Mouse (Mus musculus) urinary bladder, postnatal 25 days (tissue): Measurements from ENCODE around the gene Nexn.
"Not testable (repeated sequence)": the region's sequence is repeated elsewhere in the genome, so short reads cannot be mapped to it uniquely, and the experiment has no call there.

Experiments used
- DNase-seq: peaks from one replicate; pipeline ENCODE4 v3.0.0; 2022; ENCODE audit warnings: low spot score

Gene Nexn

DNA sequence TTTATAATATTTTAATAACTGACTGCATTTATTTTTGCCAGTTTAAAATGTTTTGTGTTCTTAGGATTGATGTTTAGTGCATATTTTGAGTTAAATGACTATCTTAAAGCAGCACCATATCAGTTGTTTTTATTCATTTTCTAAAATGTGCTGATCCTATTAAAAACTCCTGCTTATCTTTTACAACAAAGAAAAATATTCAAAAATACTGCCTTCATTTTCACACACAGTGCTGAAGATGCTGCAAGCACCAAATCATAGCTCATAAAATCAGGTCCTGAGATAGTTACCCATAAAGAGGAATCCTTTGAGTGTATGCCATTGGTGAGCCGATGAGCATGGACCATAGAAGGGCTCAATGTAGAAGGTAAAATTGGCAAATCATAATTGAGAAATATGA lies 30.9 kb downstream of the Nexn start:
- no peak for DNase-seq

DNA sequence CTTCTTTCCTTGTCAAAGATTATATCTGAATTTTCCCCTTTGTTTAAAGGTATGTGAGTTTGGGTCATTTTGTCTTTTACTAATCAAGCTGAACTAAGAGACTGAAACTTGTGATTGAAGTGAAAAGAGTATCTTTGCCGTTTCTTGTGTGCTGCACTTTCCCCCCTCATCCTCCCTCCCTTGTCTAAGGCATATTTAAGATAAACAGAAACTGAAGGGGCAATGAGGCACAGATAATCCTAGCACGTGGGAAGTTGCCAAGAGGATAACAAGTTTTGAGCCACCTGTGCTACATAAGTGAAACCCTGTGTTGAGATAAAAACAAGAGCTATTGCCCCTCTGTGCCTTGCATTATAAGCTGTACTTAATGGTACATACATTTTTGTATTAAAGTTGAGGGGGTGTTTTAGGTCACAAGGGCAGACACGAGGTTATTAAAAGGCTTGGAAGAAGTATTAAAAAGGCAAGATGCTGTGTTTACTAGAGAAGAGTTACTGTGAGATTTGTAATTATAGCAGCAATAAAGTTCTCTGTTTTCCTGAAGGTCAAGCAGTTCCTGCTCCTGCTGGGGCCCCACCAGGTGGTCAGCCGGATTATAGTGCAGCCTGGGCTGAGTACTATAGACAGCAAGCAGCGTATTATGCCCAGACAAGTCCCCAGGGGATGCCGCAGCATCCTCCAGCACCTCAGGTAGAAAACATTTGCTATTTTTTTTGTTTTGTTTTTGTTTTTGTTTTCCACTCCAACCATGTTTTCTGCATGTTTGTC lies 34.6 kb downstream of the Nexn start:
- DNase-seq = no peak

DNA sequence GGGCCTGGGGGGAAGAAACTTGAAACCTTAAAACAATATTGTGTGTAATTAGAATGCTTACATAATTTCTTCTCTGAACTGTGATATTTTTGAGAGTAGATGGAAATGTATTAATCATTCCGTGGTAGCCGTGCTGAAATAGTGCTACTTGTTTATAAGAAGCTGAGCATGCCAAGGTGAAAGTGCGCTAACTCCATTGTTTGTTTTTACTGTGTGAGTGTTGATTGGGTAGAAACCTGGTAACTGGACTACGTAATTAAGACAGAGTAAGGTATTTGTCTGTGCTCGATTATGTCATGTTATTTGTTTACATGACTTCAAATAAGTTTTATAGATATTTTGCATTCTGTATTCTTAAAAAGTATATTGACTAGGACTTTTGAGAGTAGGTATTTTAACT lies 36.9 kb downstream of the Nexn start:
- DNase-seq = no peak

DNA sequence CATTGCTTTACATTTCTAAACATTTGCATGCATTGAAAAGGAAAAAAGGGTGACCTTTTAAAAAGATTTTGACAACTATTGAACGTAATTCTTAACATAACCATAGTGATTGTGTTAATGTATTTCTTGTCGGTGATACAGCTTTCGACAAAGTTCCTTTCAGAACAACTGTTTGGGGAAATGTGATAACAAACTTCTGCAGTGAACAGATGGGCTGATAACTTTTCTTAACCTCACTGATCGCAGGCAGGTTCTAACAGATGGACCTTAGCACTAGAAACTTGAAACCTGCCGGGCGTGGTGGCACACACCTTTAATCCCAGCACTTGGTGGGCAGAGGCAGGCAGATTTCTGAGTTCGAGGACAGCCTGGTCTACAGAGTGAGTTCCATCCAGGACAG lies 37.3 kb downstream of the Nexn start:
- no peak for DNase-seq

DNA sequence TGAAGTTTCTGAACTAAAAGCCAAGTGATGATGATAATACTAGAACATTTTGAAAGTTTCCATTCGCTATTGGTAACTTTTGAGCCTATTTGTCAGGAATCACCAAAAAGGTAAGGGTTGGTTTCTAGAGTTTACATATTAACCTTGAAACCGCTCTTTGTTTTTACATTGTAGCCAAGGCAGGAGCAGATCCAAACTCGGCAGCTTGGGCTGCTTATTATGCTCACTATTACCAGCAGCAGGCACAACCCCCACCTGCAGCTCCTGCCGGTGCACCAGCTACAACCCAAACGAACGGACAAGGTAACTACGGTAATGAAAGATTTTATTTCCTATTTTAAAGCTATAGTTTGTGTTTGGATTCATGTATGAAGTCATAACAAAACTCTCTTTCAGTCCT lies 40.2 kb downstream of the Nexn start:
- no peak for DNase-seq

DNA sequence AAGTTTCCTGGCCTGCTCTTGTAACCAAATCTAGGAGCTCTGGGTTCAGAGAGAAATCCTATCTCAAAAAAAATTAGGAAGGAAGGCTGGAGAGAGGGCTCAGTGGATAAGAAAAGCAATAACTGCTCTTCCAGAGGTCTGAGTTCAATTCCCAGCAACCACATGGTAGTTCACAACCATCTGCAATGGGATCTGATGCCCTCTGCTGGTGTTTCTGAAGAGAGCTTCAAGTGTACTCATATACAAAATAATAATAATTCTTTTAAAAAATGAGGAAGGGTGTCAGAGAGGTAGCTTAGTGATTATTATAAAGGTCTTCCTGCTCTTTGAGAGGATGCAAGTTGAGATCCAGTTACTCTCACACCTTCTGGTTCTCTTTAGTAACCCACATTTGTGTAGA lies 41.2 kb downstream of the Nexn start:
- no peak for DNase-seq

DNA sequence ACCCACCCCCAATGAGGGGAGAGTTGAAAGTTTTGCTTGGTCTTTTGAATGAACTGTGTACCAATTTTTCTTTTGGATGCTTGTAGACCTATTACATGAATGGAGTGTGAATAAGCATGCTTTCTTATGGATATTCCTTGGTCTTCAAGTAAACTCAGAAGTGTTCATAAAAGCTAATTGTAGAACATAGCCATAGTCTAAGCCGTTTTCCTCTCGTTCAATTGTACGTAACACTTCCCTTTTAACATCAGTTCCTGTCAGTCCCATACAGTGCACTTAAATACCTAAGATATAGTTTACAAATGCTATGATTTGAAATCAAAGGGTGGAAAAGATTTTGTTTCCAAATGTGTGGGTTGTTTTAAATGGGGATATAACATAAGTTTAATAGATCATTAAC lies 52.7 kb downstream of the Nexn start:
- no peak for DNase-seq

DNA sequence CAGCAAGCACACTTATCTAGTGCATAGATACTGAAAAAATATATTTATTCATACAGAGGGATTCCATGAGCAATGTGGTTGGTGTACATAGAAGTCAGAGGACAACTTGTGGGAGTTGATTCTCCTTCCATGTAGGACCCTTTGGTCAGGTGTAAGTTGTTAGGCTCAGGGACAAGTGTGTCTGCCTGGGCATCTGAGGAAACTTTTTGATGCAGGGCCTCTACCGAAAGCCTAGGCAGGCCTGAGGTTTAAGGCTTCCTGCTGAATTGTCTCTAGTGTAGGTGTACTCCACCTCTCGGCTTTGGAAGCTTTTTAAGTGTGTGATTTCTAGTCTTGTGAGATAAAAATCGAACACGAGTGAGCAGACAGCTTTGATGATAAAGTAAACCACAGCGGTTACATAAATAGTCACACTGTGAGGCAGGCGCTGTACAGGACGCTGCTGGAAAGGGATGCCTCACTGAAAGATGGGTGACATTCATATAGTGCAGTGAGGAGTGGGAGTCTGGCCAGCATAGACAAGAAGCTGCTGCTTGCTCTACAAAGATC lies 54.3 kb downstream of the Nexn start:
- no peak for DNase-seq

DNA sequence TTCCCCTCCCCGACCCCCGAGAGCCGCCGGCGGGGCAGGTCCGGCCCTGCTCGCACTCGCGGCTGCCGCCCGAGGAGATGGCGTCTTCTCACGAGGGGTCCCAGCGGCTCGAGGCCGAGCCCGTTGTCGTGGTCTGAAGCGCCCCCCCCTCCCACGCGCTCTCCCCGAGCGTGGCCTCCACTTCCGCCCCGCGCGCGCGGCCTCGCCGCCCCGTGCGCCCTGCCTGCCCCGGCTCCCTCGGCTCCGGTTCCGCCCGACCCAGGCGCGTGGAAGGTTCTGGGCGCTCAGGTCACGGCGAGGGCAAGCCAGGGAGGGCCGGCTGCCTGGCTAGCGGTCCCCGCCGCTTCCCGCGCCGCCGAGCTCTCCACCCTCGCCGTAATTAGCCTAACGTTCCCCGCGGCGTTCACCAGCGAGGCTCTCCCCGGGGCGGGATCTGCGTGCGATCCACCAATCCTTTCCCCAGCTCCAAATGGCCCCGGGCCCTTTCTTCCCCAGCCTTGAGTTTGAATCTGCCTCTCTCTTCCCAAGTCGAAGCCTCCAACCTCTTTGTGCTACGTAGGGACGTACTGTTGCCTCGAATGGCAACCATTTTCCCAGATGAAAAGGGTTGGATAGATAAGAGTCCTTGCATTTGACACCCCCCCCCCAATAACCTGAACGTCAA lies 55.3 kb downstream of the Nexn start:
- peak; percentile 64 for DNase-seq

DNA sequence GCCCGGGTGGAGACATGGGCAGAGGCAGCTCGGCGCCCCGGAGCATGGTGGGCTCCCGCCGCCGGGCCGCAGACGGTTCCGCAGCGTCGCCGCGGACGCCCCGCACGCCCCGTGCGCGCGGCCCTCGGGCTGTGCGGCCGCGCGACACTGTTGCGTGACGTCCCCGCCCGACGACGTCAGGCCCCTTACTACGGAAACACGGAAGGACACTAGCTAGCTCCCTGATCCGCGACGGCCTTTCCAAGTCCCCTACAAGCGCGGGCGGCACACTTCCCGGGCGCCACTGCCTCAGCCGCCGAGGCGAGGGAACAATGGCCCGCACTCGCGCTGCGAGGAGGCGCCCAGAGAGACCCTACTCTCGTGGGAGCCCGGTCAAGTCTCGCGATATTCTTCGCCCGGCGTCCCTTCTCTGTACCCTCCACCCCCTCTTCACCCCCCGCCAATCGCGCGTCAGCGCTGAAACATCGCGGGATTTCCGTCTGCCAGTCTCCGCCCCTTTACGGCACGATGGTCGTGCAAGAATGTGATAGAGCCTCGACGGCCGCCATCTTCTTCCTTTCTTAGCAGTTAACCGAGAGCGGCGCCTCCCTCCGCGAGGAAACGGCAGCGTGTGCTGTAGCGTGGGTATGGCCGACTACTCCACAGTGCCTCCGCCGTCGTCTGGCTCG lies 56.0 kb downstream of the Nexn start, which contains the start of the genes Dnajb4 and Fubp1:
Gene Dnajb4 (minus strand): TSS at position 336 of the 668 bp plus-strand sequence.
Gene Fubp1 (plus strand): TSS at position 456 of the 668 bp plus-strand sequence.
- DNase-seq = peak; percentile 99

DNA sequence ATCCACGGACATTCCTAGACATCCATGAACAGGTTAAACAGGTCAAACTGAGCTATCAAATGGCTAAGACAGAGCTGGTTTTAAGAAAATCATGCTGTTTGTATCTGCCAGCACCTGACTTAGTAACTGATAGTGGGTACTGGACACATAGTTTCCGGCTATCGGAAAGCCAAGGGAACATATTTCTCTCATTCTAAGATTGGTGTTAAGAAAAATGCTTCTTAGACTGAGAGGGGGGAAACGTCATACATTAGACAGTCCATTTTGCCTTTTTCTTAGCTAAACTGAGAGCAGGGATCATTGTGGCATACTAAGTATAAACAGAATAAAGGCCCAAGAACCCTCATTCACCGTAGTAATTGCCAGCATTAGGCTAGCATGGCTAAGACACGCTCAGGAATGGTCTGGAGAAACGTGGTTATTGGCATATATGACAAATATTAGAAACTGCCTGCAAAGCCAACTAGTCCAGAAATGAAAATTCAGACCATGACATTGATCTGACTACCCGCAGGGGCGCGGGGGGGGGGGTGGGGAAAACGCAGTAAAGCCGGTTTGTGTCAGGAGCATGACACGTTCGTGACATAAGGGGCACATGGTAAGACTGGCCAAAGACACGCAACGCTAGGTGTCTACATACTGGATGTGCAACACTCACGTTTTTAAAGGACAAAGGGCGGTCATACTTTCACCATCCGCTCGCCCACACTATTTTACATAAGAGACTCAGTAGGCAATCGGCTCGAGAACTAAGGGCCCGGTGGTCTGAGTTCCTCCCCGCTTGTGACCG lies 56.8 kb downstream of the Nexn start:
- DNase-seq = peak; percentile 33

DNA sequence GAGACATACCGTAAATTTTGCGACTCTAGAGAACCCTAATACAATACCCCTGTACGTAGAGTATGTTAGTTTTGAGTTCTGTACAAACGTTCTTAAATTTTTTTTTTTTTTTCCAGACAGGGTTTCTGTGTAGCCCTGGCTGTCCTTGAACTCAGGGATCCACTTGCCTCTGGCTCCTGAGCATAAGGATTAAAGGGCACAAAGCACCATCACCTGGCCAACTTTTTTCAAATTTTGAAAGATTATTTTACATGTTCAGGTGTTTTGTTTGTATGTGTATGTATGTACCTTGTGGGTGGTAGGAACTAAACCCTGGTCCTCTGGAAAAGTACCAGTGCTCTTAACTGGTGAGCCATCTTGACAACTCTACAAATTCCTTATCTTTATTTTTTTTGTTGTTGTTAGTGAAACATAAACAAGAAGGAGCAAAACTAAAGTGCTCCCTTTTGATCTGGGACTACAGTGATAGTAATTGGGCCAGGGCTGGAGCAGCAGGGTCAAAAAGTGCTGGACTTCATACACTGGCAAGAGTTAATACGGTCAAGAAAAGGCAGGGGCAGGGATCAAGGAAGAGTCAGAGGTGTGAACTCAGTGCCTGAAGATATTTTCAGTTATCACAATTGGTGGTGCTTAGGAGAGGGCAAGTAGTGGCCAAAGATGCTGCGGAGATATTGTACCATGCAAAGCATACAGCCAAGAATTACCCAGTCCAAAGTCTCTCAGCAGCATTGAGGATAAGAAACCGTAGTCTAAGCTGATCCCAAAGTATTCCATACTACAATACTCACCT lies 57.9 kb downstream of the Nexn start:
- DNase-seq = no peak

DNA sequence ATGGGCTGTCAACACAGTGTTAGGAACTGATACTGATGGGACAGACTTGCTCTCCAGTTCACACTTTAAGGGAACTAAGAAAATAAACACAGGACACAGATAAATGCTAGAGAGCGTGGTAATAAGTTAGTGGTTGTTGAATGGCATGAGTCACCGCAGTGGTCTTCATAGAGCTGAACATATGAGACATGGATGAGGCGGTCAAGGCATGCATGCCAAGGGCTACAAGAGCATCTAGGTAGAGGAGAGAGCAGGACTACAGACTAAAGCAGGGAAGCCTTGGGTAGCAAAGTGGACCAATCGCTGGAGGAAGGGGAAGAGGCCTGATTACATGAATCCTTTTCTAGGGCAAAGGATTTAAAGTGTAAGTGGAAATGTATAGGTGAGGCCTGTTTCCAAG lies 59.0 kb downstream of the Nexn start:
- DNase-seq = no peak

DNA sequence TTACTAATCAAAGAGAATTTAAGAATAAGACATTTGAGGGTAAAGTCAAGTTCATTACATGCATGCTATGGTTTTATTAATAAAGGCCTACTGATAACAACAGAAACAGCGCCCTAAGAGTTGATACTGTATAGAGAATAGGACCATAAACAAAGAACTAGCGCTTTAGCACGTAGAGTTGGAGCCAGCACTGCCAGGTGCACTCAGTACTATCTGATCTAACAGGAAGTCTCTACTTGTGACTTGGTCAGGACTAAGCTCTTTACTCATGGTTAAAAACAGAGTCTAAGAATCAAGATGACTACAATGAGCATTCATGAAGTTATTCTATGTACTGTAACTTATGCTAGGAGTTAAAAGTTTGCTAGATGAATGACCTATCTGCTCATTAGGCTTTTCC lies 61.6 kb downstream of the Nexn start:
- no peak for DNase-seq

DNA sequence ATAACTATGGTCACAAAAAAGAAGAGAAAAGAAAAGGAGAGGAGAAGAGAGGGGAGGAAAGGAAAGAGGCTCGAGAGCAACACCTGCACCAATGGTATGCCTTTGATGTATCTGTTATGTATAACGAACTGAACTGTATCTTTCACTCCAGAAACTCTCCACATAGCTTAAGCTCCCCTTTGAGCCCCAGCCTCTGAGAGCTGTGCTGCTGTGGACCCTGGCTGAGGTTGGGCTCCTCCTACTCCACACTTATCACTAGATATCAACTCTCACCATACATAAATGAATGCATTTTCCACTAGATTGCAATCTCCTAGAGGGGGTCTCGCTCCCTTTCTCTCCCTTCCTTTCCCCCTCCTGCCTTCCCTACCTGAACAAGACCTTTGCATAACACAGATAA lies 62.2 kb downstream of the Nexn start:
- no peak for DNase-seq

DNA sequence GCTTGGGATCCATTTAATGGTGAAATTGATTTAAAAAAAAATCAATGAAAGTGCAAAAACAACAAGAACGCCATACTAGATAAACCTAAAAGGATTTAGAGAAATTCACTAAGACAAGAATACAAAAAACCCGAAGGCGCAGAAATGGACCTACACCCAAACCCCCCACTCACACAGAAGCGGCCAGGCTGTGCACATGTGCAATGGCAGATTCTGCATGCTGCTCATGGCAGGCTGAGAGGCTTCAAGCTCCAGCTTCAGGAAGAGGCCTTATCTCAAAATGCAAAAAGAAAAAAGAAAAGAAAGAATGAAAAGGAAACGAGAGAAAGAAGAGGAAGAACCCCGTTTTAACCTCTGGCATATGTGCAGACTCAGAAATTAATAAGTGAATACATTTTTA lies 62.7 kb downstream of the Nexn start:
- no peak for DNase-seq

DNA sequence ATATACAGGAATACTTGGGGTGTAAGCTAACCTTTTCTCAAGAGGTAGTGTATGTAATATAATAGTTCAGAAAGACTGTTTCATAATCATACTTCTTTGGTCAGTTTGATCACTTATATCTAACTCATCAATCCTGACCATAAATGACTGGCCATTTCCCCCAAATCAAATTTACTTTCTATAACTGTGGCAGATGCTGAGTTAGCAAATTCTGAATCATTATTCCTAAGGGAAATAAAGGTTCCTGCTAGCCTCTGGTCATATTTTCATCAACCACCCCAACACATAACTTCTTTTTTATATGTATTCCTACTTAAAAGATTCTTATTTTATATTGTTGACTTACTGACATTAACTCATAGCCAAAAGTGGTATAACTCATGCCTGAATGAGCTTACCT lies 63.2 kb downstream of the Nexn start:
- no peak for DNase-seq

DNA sequence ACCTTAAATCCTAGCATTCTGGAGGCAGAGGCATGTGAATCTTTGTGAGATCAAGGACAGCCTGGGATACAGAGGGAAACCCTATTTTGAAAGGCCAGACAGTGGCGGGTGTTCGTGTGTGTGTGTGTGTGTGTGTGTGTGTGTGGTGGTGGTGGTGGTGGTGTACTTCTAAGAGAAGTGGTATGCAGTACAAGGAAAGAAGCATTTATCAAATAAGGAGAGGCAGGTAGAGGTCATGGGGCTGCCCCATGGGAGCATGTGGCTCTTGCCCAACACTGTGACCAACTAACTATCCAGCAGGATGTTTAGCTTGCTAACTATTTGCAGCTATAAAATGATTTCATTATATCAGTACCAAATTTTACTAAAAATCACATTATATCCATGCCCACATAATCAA lies 64.5 kb downstream of the Nexn start:
- DNase-seq = no peak

DNA sequence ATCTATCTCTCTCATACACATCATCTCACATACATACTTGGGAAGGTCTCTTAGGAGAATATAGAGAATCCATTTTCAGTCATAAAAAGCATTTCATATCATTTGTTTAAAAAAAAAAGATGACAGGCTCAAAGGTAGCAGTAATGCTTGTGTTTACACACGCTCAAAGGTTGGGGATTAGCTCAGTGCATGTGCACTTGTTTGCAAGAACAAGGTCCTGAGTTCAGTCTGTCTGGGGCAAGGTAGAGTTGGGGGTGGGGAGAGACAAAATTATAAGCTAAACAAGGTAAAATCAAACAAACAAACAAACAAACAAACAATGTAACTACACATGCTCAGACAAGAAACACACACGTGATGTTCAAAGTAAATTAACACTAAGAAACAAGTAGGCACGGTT lies 65.0 kb downstream of the Nexn start:
- DNase-seq = no peak

DNA sequence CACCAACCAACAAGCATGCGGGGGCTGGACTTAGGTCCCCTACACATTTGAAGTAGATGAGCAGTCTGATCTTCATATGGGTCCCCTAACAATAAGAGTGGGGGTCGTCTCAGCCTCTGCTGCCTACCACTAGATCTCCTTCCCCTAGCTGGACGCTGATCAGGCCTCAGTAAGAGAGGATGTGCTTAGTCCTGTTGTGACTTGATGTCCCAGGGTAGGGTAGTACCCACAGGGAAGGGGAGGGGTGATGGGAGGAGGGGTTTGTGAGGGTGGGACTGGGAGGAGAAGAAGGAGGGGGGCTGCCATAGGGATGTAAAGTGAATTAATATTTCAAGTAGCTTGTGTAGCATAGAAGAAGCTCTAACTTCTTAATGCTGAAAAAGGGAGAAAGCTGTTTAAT lies 67.0 kb downstream of the Nexn start:
- no peak for DNase-seq

DNA sequence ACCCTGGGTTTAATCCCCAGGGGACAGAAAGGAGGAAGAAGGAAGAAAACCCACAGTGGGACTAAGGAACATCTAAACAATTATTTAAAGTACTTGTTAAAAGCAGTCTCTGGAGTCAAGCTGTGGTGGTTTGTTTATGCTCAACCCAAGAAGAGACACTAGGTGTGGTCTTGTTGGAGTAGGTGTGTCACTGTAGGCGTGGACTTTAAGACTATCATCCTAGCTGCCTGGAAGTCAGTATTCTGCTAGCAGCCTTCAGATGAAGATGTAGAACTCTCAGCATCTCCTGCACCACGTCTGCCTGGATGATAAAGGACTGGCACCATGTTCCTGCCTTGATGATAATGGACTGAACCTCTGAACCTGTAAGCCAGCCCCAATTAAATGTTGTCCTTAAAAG lies 68.9 kb downstream of the Nexn start:
- not testable (repeated sequence) for DNase-seq
